Mouse (Mus musculus) kidney, postnatal 14 days (tissue): ENCODE measurements around the gene Afg1l.

Source experiments
- DNase-seq: peaks from one replicate; pipeline ENCODE4 v3.0.0; 2022; ENCODE audit warnings: mixed read lengths

The Afg1l gene

GRCm38 (mm10) chr10:42293877-42294276 lies 184.5 kb downstream of the Afg1l start:
- DNase-seq = no peak

- peak; percentile 60 for DNase-seq
Measured at GRCm38 (mm10) chr10:42291360-42291759, 187.0 kb downstream of the Afg1l start.

- DNase-seq = no peak
Measured at GRCm38 (mm10) chr10:42287666-42288065, 190.7 kb downstream of the Afg1l start.

- no peak for DNase-seq
Measured at GRCm38 (mm10) chr10:42278307-42278850, 200.0 kb downstream of the Afg1l start.

- peak; percentile 99 for DNase-seq
Measured at GRCm38 (mm10) chr10:42277476-42278306, 200.7 kb downstream of the Afg1l start.

- DNase-seq = peak; percentile 94
Measured at GRCm38 (mm10) chr10:42276507-42277345, 201.6 kb downstream of the Afg1l start, which contains the start of gene Foxo3. Gene Foxo3, minus strand, starts transcription at chr10:42276755.

- no peak for DNase-seq
Measured at GRCm38 (mm10) chr10:42275871-42276501, 202.4 kb downstream of the Afg1l start.

- DNase-seq = peak; percentile 76
Measured at GRCm38 (mm10) chr10:42275401-42275870, 202.9 kb downstream of the Afg1l start.

GRCm38 (mm10) chr10:42274712-42275400 lies 203.5 kb downstream of the Afg1l start:
- DNase-seq = peak; percentile 28

GRCm38 (mm10) chr10:42273760-42274691 lies 204.3 kb downstream of the Afg1l start:
- peak; percentile 75 for DNase-seq

- no peak for DNase-seq
Measured at GRCm38 (mm10) chr10:42273403-42273759, 205.0 kb downstream of the Afg1l start.

- DNase-seq = no peak
Measured at GRCm38 (mm10) chr10:42271454-42272230, 206.7 kb downstream of the Afg1l start.

GRCm38 (mm10) chr10:42270277-42271083 lies 207.9 kb downstream of the Afg1l start:
- DNase-seq = peak; percentile 78

- DNase-seq = peak; percentile 35
Measured at GRCm38 (mm10) chr10:42269281-42270025, 208.9 kb downstream of the Afg1l start.

- peak; percentile 55 for DNase-seq
Measured at GRCm38 (mm10) chr10:42267811-42268545, 210.4 kb downstream of the Afg1l start.

GRCm38 (mm10) chr10:42265021-42265689 lies 213.2 kb downstream of the Afg1l start:
- no peak for DNase-seq

GRCm38 (mm10) chr10:42264195-42264594 lies 214.2 kb downstream of the Afg1l start:
- DNase-seq = peak; percentile 64
